Mouse (Mus musculus) hindbrain, embryonic 10.5 days (tissue): ENCODE data around the gene Hrct1. TPM values are rescaled to one million over a fixed set of nuclear protein-coding genes. Genes with fewer than 3 reads are reported as not detected.
A peak's percentile ranks its signal among the peaks of the same experiment; 100 is the strongest.

Experiments used
- DNase-seq: peaks from one replicate; pipeline ENCODE4 v3.0.0-alpha.2; 2017; ENCODE audit warnings: low spot score
- H3K27ac ChIP-seq: fragments of 300-500 bp; sonication (generic); 2 replicates; pipeline ENCODE4 v1.5.1; 2016; ENCODE audit warnings: mild to moderate bottlenecking, moderate library complexity
- H3K27me3 ChIP-seq: fragments of 300-500 bp; sonication (generic); 2 replicates; pipeline ENCODE4 v1.6.1; 2016; ENCODE audit warnings: mild to moderate bottlenecking; ENCODE audit not compliant: poor library complexity, insufficient read depth, severe bottlenecking
- H3K36me3 ChIP-seq: fragments of 300-500 bp; sonication (generic); 2 replicates; pipeline ENCODE4 v1.6.1; 2016; ENCODE audit warnings: mild to moderate bottlenecking, moderate library complexity
- H3K4me1 ChIP-seq: fragments of 300-500 bp; sonication (generic); replicated peaks from 2 replicates; pipeline ENCODE4 v1.6.1; 2016; ENCODE audit warnings: mild to moderate bottlenecking
- H3K4me3 ChIP-seq: fragments of 300-500 bp; sonication (generic); 2 replicates; pipeline ENCODE4 v1.5.1; 2016; ENCODE audit warnings: mild to moderate bottlenecking, moderate library complexity
- H3K9me3 ChIP-seq: fragments of 300-500 bp; sonication (generic); 2 replicates; pipeline ENCODE4 v1.6.1; 2016; ENCODE audit warnings: mild to moderate bottlenecking, moderate library complexity
- WGBS: fragments of 180-500 bp; shearing (Covaris S2); methylation state at CpG from one replicate; pipeline ENCODE4 v1.1.7; 2016; 5-methylcytosine and 5-hydroxymethylcytosine counted together
- polyA plus RNA-seq: library from polyadenylated mRNA; unstranded; fragments of >200 nt; fragmentation: Nextera tagmentation; extraction: Ambion mirVana; gene quantifications from 2 replicates; pipeline ENCODE4 v1.2.1, GENCODE M21; 2016

Gene Hrct1
- 0.25 and 0.44 TPM in 2 replicates for polyA plus RNA-seq

- WGBS: 54% methylated on average over 3 of the region's 3 CpGs
- no peaks in the 10 kb centered on the region for H3K9me3 ChIP-seq
- no peak within 1 kb of the TSS for H3K27ac ChIP-seq
- no peaks in the 10 kb centered on the region for H3K27me3 ChIP-seq
- DNase-seq: no peak
- H3K4me3 ChIP-seq: no peak within 1 kb of the TSS
- peaks cover 28% of the 10 kb centered on the region for H3K4me1 ChIP-seq
- no peaks in the 10 kb centered on the region for H3K36me3 ChIP-seq
These were observed at the start of gene Hrct1 for GRCm38 (mm10) chr4:43726995-43727394. Hrct1 (plus strand) TSS chr4:43727188.

- Histone ChIP-seq H3K9me3 (no peaks in the 10 kb centered on the region), H3K27ac (no peak overlapping the region), H3K27me3 (no peaks in the 10 kb centered on the region), H3K36me3 (peaks cover 67% of the 10 kb centered on the region), H3K4me3 (no peak overlapping the region), H3K4me1 (0 out of 2 replicates have a peak, but pooled peaks cover 4% of the 10 kb centered on the region)
- WGBS: 90% methylated on average over 6 of the region's 6 CpGs
- DNase-seq: no peak
These were observed 48.4 kb upstream of the Hrct1 start for GRCm38 (mm10) chr4:43678541-43678940.

- Histone ChIP-seq H3K27me3 (no peaks in the 10 kb centered on the region), H3K9me3 (no peaks in the 10 kb centered on the region), H3K4me3 (no peak overlapping the region), H3K36me3 (peaks cover 62% of the 10 kb centered on the region), H3K27ac (no peak overlapping the region), H3K4me1 (0 out of 2 replicates have a peak, but pooled peaks cover under 1% of the 10 kb centered on the region)
- 89% methylated on average over 7 of the region's 7 CpGs for WGBS
- DNase-seq: no peak
These were observed 47.5 kb upstream of the Hrct1 start for GRCm38 (mm10) chr4:43679416-43680043.

- Histone ChIP-seq H3K27ac (no peak overlapping the region), H3K4me1 (no peaks in the 10 kb centered on the region), H3K27me3 (no peaks in the 10 kb centered on the region), H3K36me3 (peaks cover 43% of the 10 kb centered on the region), H3K4me3 (no peak overlapping the region), H3K9me3 (no peaks in the 10 kb centered on the region)
- no peak for DNase-seq
- WGBS: 96% methylated on average over 17 of the region's 17 CpGs
These were observed 37.0 kb upstream of the Hrct1 start for GRCm38 (mm10) chr4:43690021-43690420.

GRCm38 (mm10) chr4:43691026-43691425 is 36.0 kb upstream of the Hrct1 start:
- Histone ChIP-seq H3K4me3 (no peak overlapping the region), H3K4me1 (peaks cover 5% of the 10 kb centered on the region; the same call in 1 of the 2 replicates), H3K36me3 (peaks cover 33% of the 10 kb centered on the region), H3K9me3 (no peaks in the 10 kb centered on the region), H3K27ac (no peak overlapping the region), H3K27me3 (no peaks in the 10 kb centered on the region)
- 83% methylated on average over 5 of the region's 5 CpGs for WGBS
- no peak for DNase-seq

- H3K9me3 ChIP-seq: no peaks in the 10 kb centered on the region
- DNase-seq: no peak
- H3K36me3 ChIP-seq: peaks cover 14% of the 10 kb centered on the region
- H3K27me3 ChIP-seq: no peaks in the 10 kb centered on the region
- no peak overlapping the region for H3K4me3 ChIP-seq
- H3K4me1 ChIP-seq: peaks cover 5% of the 10 kb centered on the region; the same call in 1 of the 2 replicates
- H3K27ac ChIP-seq: no peak overlapping the region
- WGBS: 83% methylated on average over 5 of the region's 5 CpGs
These were observed 33.2 kb upstream of the Hrct1 start for GRCm38 (mm10) chr4:43693806-43694241.

GRCm38 (mm10) chr4:43694439-43695248 is 32.3 kb upstream of the Hrct1 start:
- WGBS: 84% methylated on average over 1 of the region's 1 CpGs
- Histone ChIP-seq H3K27ac (no peak overlapping the region), H3K4me1 (peaks cover 5% of the 10 kb centered on the region; the same call in 1 of the 2 replicates), H3K9me3 (no peaks in the 10 kb centered on the region), H3K36me3 (peaks cover 6% of the 10 kb centered on the region), H3K27me3 (no peaks in the 10 kb centered on the region), H3K4me3 (no peak overlapping the region)
- DNase-seq: no peak

GRCm38 (mm10) chr4:43695249-43695671 is 31.7 kb upstream of the Hrct1 start:
- Histone ChIP-seq H3K4me3 (no peak overlapping the region), H3K27me3 (no peaks in the 10 kb centered on the region), H3K27ac (no peak overlapping the region), H3K9me3 (no peaks in the 10 kb centered on the region), H3K36me3 (peaks cover under 1% of the 10 kb centered on the region; the same call in 1 of the 2 replicates), H3K4me1 (peaks cover 5% of the 10 kb centered on the region; the same call in 1 of the 2 replicates)
- WGBS: 43% methylated on average over 9 of the region's 9 CpGs
- no peak for DNase-seq

- H3K27me3 ChIP-seq: no peaks in the 10 kb centered on the region
- no peak overlapping the region for H3K4me3 ChIP-seq
- no peaks in the 10 kb centered on the region for H3K9me3 ChIP-seq
- no peaks in the 10 kb centered on the region for H3K36me3 ChIP-seq
- no peak overlapping the region for H3K27ac ChIP-seq
- DNase-seq: no peak
- peaks cover 5% of the 10 kb centered on the region; the same call in 1 of the 2 replicates for H3K4me1 ChIP-seq
- 93% methylated on average over 13 of the region's 13 CpGs for WGBS
These were observed 30.4 kb upstream of the Hrct1 start for GRCm38 (mm10) chr4:43696561-43696960.

GRCm38 (mm10) chr4:43700707-43701106 is 26.3 kb upstream of the Hrct1 start, which contains the start of gene Olfr70:
Olfr70 (minus strand) TSS chr4:43700807.
- Histone ChIP-seq H3K27ac (no peak within 1 kb of the TSS), H3K4me1 (peaks cover 3% of the 10 kb centered on the region; the same call in 1 of the 2 replicates), H3K36me3 (no peaks in the 10 kb centered on the region), H3K27me3 (no peaks in the 10 kb centered on the region), H3K9me3 (no peaks in the 10 kb centered on the region), H3K4me3 (no peak within 1 kb of the TSS)
- DNase-seq: no peak
- WGBS: 90% methylated on average over 6 of the region's 6 CpGs

GRCm38 (mm10) chr4:43703439-43703838 is 23.5 kb upstream of the Hrct1 start:
- peaks cover 8% of the 10 kb centered on the region for H3K4me1 ChIP-seq
- no peaks in the 10 kb centered on the region for H3K36me3 ChIP-seq
- no peak overlapping the region for H3K27ac ChIP-seq
- H3K4me3 ChIP-seq: no peak overlapping the region
- DNase-seq: no peak
- 76% methylated on average over 6 of the region's 6 CpGs for WGBS
- H3K9me3 ChIP-seq: no peaks in the 10 kb centered on the region
- H3K27me3 ChIP-seq: no peaks in the 10 kb centered on the region

- 85% methylated on average over 8 of the region's 8 CpGs for WGBS
These were observed 23.1 kb upstream of the Hrct1 start for GRCm38 (mm10) chr4:43703851-43704250.

GRCm38 (mm10) chr4:43705991-43706390 is 21.0 kb upstream of the Hrct1 start:
- 0 out of 2 replicates have a peak overlapping the region, but pooled peaks have one; percentile 16 for H3K27ac ChIP-seq
- H3K4me3 ChIP-seq: no peak overlapping the region
- no peaks in the 10 kb centered on the region for H3K9me3 ChIP-seq
- H3K36me3 ChIP-seq: no peaks in the 10 kb centered on the region
- 88% methylated on average over 13 of the region's 13 CpGs for WGBS
- H3K4me1 ChIP-seq: peaks cover 8% of the 10 kb centered on the region
- H3K27me3 ChIP-seq: no peaks in the 10 kb centered on the region
- DNase-seq: no peak

More at GRCm38 (mm10) chr4:43703851-43704250, 23.1 kb upstream of the Hrct1 start:
- Histone ChIP-seq H3K9me3 (no peaks in the 10 kb centered on the region), H3K4me3 (no peak overlapping the region), H3K27ac (no peak overlapping the region), H3K27me3 (no peaks in the 10 kb centered on the region), H3K36me3 (no peaks in the 10 kb centered on the region), H3K4me1 (peaks cover 8% of the 10 kb centered on the region)
- no peak for DNase-seq
